Mouse (Mus musculus): ENCODE measurements at regions not wholly inside any gene's neighbourhood (a gene's known extent, or its start where the extent isn't known, plus 50 kb on each side); places are given as distances from the start of the nearest gene placed in this dataset.
"Not testable (repeated sequence)": the region's sequence is repeated elsewhere in the genome, so short reads cannot be mapped to it uniquely, and the experiment has no call there.

GRCm38 (mm10) chr6:24342056-24342455 lies 172.8 kb downstream of the Iqub start:
- H3K27ac ChIP-seq (ENCODE audit: low read depth, low read length): no peak overlapping the region
- H3K4me3 ChIP-seq (ENCODE audit: low read depth, low read length): no peak overlapping the region
- no peaks in the 10 kb centered on the region for H3K9me3 ChIP-seq (replicated peaks; ENCODE audit: control insufficient read depth, low read length)
- WGBS (ENCODE audit: insufficient replicate concordance): 89% methylated on average over 2 of the region's 2 CpGs
- no peaks in the 10 kb centered on the region for H3K4me1 ChIP-seq (ENCODE audit: control insufficient read depth, insufficient read depth, low read length)
- no peaks in the 10 kb centered on the region for H3K36me3 ChIP-seq (ENCODE audit: control insufficient read depth, insufficient read depth, low read length)
- no peaks in the 10 kb centered on the region for H3K27me3 ChIP-seq (ENCODE audit: control insufficient read depth, insufficient read depth, low read length)
- H3K9ac ChIP-seq (ENCODE audit: low read depth, low read length): no peak overlapping the region
- no peak overlapping the region for H3K4me2 ChIP-seq
- no peak for ATAC-seq (replicated peaks; ENCODE audit: insufficient number of reproducible peaks, low FRiP score, low TSS enrichment)

GRCm38 (mm10) chr6:24340107-24340506 lies 172.2 kb upstream of the Slc13a1 start:
- H3K4me3 ChIP-seq (ENCODE audit: low read depth, low read length); ATAC-seq (replicated peaks; ENCODE audit: insufficient number of reproducible peaks, low FRiP score, low TSS enrichment); H3K4me1 ChIP-seq (ENCODE audit: control insufficient read depth, insufficient read depth, low read length); H3K36me3 ChIP-seq (ENCODE audit: control insufficient read depth, insufficient read depth, low read length); H3K9ac ChIP-seq (ENCODE audit: low read depth, low read length); H3K27ac ChIP-seq (ENCODE audit: low read depth, low read length); H3K4me2 ChIP-seq; H3K27me3 ChIP-seq (ENCODE audit: control insufficient read depth, insufficient read depth, low read length); H3K9me3 ChIP-seq (replicated peaks; ENCODE audit: control insufficient read depth, low read length): not testable (repeated sequence)
- 58% methylated on average over 4 of the region's 4 CpGs for WGBS (ENCODE audit: insufficient replicate concordance)

DNA sequence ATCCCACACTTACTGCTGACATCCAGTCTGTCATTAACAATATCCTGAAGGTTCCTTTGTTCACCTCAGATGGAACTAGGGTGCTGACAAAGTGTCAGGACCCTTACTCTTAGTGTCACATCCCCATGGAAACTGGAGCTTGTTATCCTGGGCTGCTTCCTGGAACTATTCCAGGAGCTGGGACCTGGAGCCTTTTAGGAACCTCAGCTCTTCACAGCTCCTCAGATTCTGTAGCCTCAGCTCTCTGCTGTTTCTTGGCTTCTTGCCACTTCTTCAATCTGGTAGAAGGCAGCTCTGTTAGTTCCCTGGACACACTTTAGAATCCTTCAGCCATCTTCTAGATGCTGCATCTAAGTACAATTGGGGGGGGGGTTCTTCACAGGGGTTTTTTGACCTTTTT lies 157.3 kb upstream of the Slc13a1 start:
- Histone ChIP-seq H3K27ac (ENCODE audit: low read depth, low read length) (no peak overlapping the region), H3K9ac (ENCODE audit: low read depth, low read length) (no peak overlapping the region), H3K4me3 (ENCODE audit: low read depth, low read length) (no peak overlapping the region), H3K4me2 (no peak overlapping the region), H3K4me1 (ENCODE audit: control insufficient read depth, insufficient read depth, low read length) (0 out of 2 replicates have a peak, but pooled peaks cover 2% of the 10 kb centered on the region), H3K36me3 (ENCODE audit: control insufficient read depth, insufficient read depth, low read length) (no peaks in the 10 kb centered on the region), H3K9me3 (replicated peaks; ENCODE audit: control insufficient read depth, low read length) (no peaks in the 10 kb centered on the region), H3K27me3 (ENCODE audit: control insufficient read depth, insufficient read depth, low read length) (no peaks in the 10 kb centered on the region)
- ATAC-seq (replicated peaks; ENCODE audit: insufficient number of reproducible peaks, low FRiP score, low TSS enrichment): 0 out of 2 replicates have a peak, but pooled peaks have one; percentile 52

- ATAC-seq (replicated peaks; ENCODE audit: insufficient number of reproducible peaks, low FRiP score, low TSS enrichment): no peak
- 59% methylated on average over 3 of the region's 3 CpGs for WGBS (ENCODE audit: insufficient replicate concordance)
- Histone ChIP-seq H3K9me3 (replicated peaks; ENCODE audit: control insufficient read depth, low read length) (no peaks in the 10 kb centered on the region), H3K27me3 (ENCODE audit: control insufficient read depth, insufficient read depth, low read length) (no peaks in the 10 kb centered on the region), H3K4me2 (no peak overlapping the region), H3K4me1 (ENCODE audit: control insufficient read depth, insufficient read depth, low read length) (0 out of 2 replicates have a peak, but pooled peaks cover 2% of the 10 kb centered on the region), H3K27ac (ENCODE audit: low read depth, low read length) (no peak overlapping the region), H3K9ac (ENCODE audit: low read depth, low read length) (no peak overlapping the region), H3K36me3 (ENCODE audit: control insufficient read depth, insufficient read depth, low read length) (no peaks in the 10 kb centered on the region), H3K4me3 (ENCODE audit: low read depth, low read length) (no peak overlapping the region)
Observed at GRCm38 (mm10) chr6:24324718-24325117, 156.8 kb upstream of the Slc13a1 start.

DNA sequence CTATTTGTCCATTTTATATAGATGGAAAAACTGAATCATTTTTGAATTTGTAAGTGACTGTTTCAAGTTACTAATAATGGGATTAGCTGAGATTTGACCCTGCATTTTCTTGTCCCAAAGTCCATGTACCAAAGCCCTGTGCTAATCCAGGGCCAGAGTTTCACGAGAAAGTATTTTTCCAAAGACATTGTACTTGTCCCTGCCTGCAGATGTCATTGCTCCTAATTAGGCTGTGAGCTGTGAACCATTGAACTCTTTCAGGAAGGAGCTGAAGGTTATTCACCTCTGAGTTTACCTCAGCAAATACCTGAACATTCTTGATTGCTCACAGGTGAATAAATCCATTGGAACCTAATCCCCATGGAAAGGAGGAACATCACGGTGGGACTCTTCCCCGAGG lies 154.5 kb upstream of the Slc13a1 start:
- H3K27me3 ChIP-seq (ENCODE audit: control insufficient read depth, insufficient read depth, low read length): no peaks in the 10 kb centered on the region
- H3K9me3 ChIP-seq (replicated peaks; ENCODE audit: control insufficient read depth, low read length): no peaks in the 10 kb centered on the region
- H3K4me1 ChIP-seq (ENCODE audit: control insufficient read depth, insufficient read depth, low read length): 0 out of 2 replicates have a peak, but pooled peaks cover 2% of the 10 kb centered on the region
- WGBS (ENCODE audit: insufficient replicate concordance): 76% methylated on average over 3 of the region's 3 CpGs
- H3K4me2 ChIP-seq: no peak overlapping the region
- H3K27ac ChIP-seq (ENCODE audit: low read depth, low read length): no peak overlapping the region
- H3K4me3 ChIP-seq (ENCODE audit: low read depth, low read length): no peak overlapping the region
- ATAC-seq (replicated peaks; ENCODE audit: insufficient number of reproducible peaks, low FRiP score, low TSS enrichment): no peak
- H3K9ac ChIP-seq (ENCODE audit: low read depth, low read length): no peak overlapping the region
- no peaks in the 10 kb centered on the region for H3K36me3 ChIP-seq (ENCODE audit: control insufficient read depth, insufficient read depth, low read length)

DNA sequence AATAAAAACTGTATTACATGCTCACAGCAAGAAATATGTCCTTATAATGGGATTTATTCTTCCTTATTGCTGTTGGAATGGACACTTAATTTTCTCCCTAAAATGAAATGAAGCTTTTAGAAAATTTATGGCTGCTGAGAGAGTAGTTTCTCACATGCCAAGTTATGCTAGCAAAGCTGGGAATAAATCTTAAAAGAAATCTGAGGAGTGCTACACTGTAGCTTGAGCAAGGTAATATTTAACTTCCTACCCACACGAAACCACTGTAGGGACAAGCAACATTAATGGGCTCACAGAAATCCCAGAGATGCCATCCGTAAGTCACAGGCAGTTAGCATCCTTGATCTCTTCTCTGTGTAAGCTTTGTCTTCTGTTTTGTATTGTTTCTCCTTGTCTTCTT lies 151.0 kb upstream of the Slc13a1 start:
- no peaks in the 10 kb centered on the region for H3K9me3 ChIP-seq (replicated peaks; ENCODE audit: control insufficient read depth, low read length)
- no peak overlapping the region for H3K4me3 ChIP-seq (ENCODE audit: low read depth, low read length)
- H3K4me1 ChIP-seq (ENCODE audit: control insufficient read depth, insufficient read depth, low read length): no peaks in the 10 kb centered on the region
- H3K36me3 ChIP-seq (ENCODE audit: control insufficient read depth, insufficient read depth, low read length): no peaks in the 10 kb centered on the region
- H3K9ac ChIP-seq (ENCODE audit: low read depth, low read length): no peak overlapping the region
- no peak overlapping the region for H3K27ac ChIP-seq (ENCODE audit: low read depth, low read length)
- no peak for ATAC-seq (replicated peaks; ENCODE audit: insufficient number of reproducible peaks, low FRiP score, low TSS enrichment)
- H3K27me3 ChIP-seq (ENCODE audit: control insufficient read depth, insufficient read depth, low read length): no peaks in the 10 kb centered on the region
- no peak overlapping the region for H3K4me2 ChIP-seq
- WGBS (ENCODE audit: insufficient replicate concordance): 77% methylated on average over 2 of the region's 2 CpGs

DNA sequence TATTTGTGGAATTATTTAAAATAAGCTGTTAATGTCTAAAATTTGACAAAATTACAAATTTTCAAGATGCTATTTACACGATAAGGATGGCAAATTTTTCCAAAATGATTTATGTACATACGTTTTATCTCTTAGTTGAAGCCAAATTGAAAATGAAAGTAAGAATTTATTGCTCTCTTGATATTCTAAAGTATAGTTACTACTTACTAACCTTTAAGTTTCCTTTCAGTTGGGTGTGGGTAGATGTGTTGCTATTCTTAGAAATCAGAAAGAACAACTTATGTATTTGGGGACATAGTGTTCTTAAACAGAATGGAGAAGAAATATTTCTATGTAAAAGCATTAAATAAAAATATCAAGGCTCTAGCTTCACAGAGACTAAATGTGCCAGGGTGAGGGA lies 142.8 kb upstream of the Slc13a1 start:
- no peak for ATAC-seq (replicated peaks; ENCODE audit: insufficient number of reproducible peaks, low FRiP score, low TSS enrichment)
- Histone ChIP-seq H3K9ac (ENCODE audit: low read depth, low read length) (no peak overlapping the region), H3K27ac (ENCODE audit: low read depth, low read length) (no peak overlapping the region), H3K4me1 (ENCODE audit: control insufficient read depth, insufficient read depth, low read length) (no peaks in the 10 kb centered on the region), H3K4me3 (ENCODE audit: low read depth, low read length) (no peak overlapping the region), H3K36me3 (ENCODE audit: control insufficient read depth, insufficient read depth, low read length) (no peaks in the 10 kb centered on the region), H3K27me3 (ENCODE audit: control insufficient read depth, insufficient read depth, low read length) (no peaks in the 10 kb centered on the region), H3K9me3 (replicated peaks; ENCODE audit: control insufficient read depth, low read length) (no peaks in the 10 kb centered on the region), H3K4me2 (no peak overlapping the region)
- WGBS (ENCODE audit: insufficient replicate concordance): 80% methylated on average over 2 of the region's 2 CpGs

DNA sequence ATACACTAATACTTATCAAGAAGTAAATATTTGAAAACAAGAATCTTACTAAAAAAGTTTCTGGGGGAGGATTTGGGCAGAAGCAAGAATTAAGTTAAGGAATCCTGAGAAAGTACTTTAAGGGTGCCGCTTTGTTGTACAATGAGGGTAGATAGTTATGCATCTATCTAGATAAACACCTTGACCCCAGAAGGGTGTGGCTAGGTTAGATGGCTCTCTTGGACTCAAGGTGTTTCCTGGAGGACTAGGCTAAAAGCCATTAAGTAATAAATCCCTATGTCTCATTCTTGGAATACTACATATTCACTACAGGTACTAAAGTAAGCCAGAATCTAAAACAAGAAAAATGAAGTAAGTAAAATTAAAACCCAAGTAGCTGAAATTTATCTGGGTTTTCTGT lies 141.9 kb upstream of the Slc13a1 start:
- H3K9me3 ChIP-seq (replicated peaks; ENCODE audit: control insufficient read depth, low read length): no peaks in the 10 kb centered on the region
- no peak for ATAC-seq (replicated peaks; ENCODE audit: insufficient number of reproducible peaks, low FRiP score, low TSS enrichment)
- 86% methylated on average over 1 of the region's 1 CpGs for WGBS (ENCODE audit: insufficient replicate concordance)
- H3K27ac ChIP-seq (ENCODE audit: low read depth, low read length): no peak overlapping the region
- H3K9ac ChIP-seq (ENCODE audit: low read depth, low read length): no peak overlapping the region
- H3K27me3 ChIP-seq (ENCODE audit: control insufficient read depth, insufficient read depth, low read length): no peaks in the 10 kb centered on the region
- no peaks in the 10 kb centered on the region for H3K36me3 ChIP-seq (ENCODE audit: control insufficient read depth, insufficient read depth, low read length)
- no peak overlapping the region for H3K4me2 ChIP-seq
- H3K4me1 ChIP-seq (ENCODE audit: control insufficient read depth, insufficient read depth, low read length): no peaks in the 10 kb centered on the region
- no peak overlapping the region for H3K4me3 ChIP-seq (ENCODE audit: low read depth, low read length)

GRCm38 (mm10) chr6:24301681-24302080 lies 133.8 kb upstream of the Slc13a1 start:
- Histone ChIP-seq H3K9ac (ENCODE audit: low read depth, low read length) (no peak overlapping the region), H3K4me1 (ENCODE audit: control insufficient read depth, insufficient read depth, low read length) (no peaks in the 10 kb centered on the region), H3K27ac (ENCODE audit: low read depth, low read length) (no peak overlapping the region), H3K9me3 (replicated peaks; ENCODE audit: control insufficient read depth, low read length) (no peaks in the 10 kb centered on the region), H3K27me3 (ENCODE audit: control insufficient read depth, insufficient read depth, low read length) (no peaks in the 10 kb centered on the region), H3K36me3 (ENCODE audit: control insufficient read depth, insufficient read depth, low read length) (no peaks in the 10 kb centered on the region), H3K4me3 (ENCODE audit: low read depth, low read length) (no peak overlapping the region), H3K4me2 (no peak overlapping the region)
- no peak for ATAC-seq (replicated peaks; ENCODE audit: insufficient number of reproducible peaks, low FRiP score, low TSS enrichment)
- 73% methylated on average over 4 of the region's 4 CpGs for WGBS (ENCODE audit: insufficient replicate concordance)

Measured in heart, embryonic 11.5 days (tissue).